Mouse (Mus musculus): Measurements from ENCODE around the gene Cnih3. TPM values are rescaled to one million over a fixed set of nuclear protein-coding genes. Genes with fewer than 3 reads are reported as not detected.

Cnih3 gene
- total RNA-seq, 2 experiments from 2014 or later, result not detected

DNA sequence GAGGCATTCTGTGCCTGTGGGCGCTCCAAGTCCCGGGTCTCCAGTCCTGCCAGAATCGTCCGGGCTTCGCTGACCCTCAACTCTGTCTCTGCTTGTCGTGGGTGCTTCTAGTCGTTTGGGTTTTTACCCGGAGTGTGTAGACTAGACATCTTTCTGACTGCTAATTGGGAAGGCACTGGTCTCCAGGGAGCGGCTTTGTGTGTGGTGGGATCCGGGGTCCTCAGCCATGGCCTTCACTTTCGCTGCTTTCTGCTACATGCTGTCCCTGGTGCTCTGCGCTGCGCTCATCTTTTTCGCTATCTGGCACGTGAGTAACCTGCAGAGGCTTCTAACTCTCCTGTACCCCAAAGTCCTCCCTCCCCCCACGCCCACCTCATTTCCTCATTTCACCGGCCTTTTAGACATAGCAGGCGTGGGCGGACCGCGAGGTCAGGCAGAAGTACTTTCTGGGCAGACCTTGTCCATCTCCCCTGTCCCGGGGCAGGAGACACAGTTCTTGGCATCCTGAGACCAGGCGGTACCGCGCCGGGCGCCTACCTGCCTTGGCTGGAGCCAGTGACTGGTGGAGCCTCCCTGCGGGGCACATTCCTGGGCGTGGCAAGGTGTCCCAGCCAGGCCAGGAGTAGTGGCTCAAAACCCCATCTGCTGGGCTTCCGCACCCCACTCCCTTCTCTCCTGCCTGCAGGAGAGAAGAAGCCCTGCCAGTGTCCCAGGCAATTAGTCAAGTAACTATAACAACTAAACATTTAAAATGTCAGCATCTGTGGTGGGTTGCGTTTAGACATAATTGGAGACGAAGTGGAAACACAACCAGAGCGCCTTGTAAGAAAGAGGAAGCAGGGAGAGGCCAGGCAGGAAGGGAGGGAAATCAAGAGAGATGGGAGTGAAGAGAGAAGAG lies 1.0 kb downstream of the Cnih3 start:
- no peak for DNase-seq

- DNase-seq, result no peak
These were observed 3.3 kb downstream of the Cnih3 start for GRCm38 (mm10) chr1:181355683-181356082.

- DNase-seq, result no peak
These were observed 5.4 kb downstream of the Cnih3 start for GRCm38 (mm10) chr1:181357870-181358269.

DNA sequence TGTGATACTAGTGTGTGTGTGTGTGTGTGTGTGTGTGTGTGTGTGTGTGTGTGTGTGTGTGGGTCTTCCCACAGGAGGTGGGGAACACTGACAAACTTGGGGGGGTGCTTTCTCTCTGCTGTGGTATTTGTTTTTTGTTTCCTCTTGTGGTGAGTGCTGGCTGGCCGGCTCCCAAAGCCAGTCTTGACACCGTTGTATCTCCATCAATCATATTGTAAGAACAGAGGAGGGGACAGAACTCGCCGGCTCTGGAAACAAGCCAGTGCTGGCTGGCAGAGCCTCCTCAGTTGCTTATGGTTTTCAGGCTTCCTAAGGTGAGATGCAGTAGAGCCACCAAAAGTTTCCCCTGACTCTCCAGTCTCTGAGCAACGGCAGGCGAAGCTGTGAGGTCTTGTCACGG lies 6.1 kb downstream of the Cnih3 start:
- no peak for DNase-seq

DNA sequence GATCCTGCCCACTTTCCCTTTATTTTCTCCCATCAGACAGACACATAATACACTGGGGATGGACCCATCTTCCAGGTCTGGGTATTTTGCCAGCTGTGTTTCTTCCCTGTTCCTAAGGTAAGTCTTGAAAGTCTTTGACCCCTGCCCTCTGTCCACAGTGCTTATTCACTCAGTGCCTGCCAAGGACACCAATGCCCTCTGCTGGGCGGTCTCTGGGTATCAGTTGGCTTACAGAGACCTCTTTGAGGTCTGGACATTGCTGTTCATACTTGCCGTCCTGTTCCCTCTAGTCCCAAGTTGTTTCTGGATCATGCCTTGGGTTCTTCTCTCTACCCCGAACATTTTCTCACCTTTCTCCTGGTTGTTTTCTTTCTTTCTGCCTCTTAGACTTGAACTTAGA lies 8.3 kb downstream of the Cnih3 start:
- no peak for DNase-seq

GRCm38 (mm10) chr1:181364025-181364424 lies 11.6 kb downstream of the Cnih3 start:
- no peak for DNase-seq

GRCm38 (mm10) chr1:181365376-181365775 lies 12.9 kb downstream of the Cnih3 start:
- DNase-seq, result no peak

- DNase-seq, result no peak
These were observed 16.6 kb downstream of the Cnih3 start for GRCm38 (mm10) chr1:181368789-181369570.

GRCm38 (mm10) chr1:181370370-181370769 lies 17.9 kb downstream of the Cnih3 start:
- peak; percentile 18 for DNase-seq

GRCm38 (mm10) chr1:181371226-181371625 lies 18.8 kb downstream of the Cnih3 start:
- DNase-seq, result no peak

DNA sequence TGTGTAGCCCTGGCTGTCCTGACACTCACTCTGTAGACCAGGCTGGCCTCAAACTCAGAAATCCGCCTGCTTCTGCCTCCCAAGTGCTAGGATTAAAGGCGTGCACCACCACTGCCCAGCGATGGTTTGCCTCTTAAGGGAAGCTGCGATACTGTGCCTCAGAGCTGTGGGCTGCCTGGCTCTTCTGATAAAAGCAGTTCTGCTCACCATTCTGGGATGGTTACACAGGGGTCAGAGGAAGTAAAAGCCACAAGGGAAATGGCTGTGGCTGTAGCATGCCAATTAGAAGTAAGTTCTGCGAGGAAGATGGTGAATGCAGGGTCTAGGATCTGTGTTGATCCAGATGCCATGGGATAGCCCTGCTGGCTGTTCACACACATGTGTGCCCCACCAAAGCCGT lies 19.9 kb downstream of the Cnih3 start:
- DNase-seq, result no peak

DNA sequence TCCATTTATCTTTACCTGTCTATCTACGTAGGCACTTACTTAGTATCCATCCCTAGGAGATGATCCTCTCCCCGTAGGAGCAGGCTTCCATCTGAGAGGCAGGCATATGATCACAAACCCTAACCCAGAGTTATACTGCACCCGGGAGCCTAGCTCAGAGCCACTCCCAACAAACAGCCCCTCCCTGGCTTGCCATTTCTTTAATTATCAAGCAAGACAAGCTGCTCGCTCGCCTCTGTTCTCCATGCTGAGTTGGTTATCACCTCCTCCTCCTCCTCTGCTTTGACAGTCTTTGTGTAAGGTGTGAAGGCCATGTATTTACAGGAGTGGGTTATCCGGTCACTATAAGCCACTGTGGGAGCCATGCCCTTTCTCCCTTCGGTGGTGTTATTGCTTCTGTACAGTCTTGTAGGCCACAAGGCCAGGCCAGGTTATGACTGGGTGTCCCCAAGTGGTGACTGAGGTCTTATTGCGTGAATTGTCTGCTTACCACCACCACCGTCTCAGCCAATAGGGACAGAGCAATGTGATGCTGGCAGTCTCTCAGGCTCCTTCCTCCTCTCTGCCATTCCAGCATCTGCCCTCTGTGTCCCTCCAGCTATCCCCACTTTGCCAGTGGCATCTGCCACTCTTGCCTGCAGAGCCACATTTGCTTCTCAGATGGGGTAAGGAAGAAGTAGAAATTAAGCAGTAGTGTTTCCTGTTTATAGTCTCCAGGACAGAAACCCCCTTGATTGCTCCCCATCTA lies 22.4 kb downstream of the Cnih3 start:
- DNase-seq, result no peak

- no peak for DNase-seq
These were observed 24.0 kb downstream of the Cnih3 start for GRCm38 (mm10) chr1:181376431-181376830.

- peak; percentile 69 for DNase-seq
These were observed 27.2 kb downstream of the Cnih3 start for GRCm38 (mm10) chr1:181379664-181380063.

- DNase-seq, result no peak
These were observed 29.1 kb downstream of the Cnih3 start for GRCm38 (mm10) chr1:181381410-181382010.

DNA sequence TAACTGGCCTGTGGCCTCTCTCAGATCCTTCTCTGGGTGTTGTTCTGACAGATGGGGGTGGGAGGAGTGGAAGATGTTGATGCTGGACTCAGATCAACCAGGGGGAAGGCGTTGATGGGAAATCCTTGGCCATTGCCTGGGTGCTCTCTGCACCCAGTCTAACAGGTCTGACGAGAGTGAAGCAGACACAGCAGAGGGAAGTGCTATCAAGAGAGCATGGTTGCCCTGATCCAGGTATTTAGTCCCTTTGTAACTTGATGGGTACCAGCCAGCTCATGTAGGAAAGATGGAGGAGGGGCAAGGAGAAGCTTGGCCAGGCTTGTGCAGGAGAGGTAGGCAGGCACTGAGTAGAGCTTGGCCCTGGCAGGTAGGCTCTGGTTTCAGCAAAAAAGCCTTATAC lies 36.8 kb downstream of the Cnih3 start:
- no peak for DNase-seq

GRCm38 (mm10) chr1:181392489-181392888 lies 40.1 kb downstream of the Cnih3 start:
- DNase-seq, result no peak

DNA sequence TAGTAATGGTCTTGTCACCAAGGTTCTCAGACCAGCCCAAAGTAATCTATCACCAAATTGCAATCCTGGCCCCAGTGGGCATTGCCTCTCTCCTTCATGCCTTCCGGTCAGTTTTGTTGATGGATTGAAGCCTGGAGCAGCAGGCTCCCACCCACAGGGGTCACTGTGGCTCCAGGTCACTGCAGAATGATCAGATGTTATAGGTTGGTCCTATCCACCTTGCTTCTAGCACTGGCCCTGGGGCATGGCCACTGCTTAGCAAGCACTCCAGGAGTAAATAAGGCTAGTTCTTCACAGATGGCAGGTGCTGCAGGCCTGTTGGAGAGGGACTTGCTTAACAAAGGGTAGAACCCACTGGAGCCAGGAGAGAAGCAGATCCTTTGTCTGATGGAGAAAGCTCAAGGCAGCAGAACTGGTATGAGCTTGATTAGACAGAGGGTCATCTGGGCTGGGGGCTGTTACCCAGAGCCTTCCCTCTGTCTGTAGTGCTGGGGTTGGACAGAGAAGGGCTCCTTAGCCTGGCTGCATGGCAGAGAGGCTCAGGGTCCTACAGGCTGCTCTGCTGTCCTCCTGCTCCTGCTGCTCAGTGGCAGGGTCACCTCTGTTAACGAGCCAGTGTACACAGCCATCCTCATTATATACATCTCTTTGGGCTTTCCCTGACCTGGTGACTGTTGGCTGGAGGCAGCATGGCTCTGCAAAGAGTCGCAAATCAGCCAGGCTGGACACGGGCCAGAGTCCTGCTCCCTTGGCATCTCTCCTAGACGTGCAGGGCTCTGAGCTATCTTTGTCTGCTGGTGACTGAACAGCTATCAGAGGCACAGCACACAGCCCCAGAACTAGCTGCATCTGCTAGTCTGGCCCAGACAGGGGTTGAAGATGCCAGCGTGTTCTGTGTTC lies 41.1 kb downstream of the Cnih3 start:
- peak; percentile 94 for DNase-seq

- peak; percentile 27 for DNase-seq
These were observed 42.9 kb downstream of the Cnih3 start for GRCm38 (mm10) chr1:181395234-181395828.

- DNase-seq, result no peak
These were observed 46.8 kb downstream of the Cnih3 start for GRCm38 (mm10) chr1:181399179-181399578.

DNA sequence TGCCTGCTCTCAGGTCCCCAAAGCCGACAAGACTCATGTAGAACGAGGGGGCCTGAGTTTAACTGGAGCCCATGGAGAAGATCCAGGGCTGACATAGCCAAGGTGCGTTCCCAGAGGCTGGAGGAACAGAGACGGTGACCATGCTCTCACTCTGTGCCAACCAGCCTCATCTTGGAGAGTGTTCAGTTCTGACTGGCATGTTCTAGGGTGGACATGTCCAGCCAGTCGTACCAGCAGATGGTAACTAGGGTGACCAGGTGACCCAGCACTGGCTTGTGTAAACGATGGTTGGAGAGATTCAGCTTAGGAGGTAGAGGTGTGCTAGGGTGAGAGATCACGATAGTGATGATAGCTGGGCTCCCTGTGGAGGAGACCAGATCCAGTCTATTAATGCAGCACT lies 50.6 kb downstream of the Cnih3 start:
- no peak for DNase-seq
